Mouse (Mus musculus): Measurements from ENCODE around the gene Dlx3.

Gene Dlx3

GRCm38 (mm10) chr11:95087301-95088228, 32.4 kb upstream of the Dlx3 start:
- ATAC-seq (ENCODE audit: insufficient number of reproducible peaks, low FRiP score, low TSS enrichment): no peak

GRCm38 (mm10) chr11:95088286-95088685, 31.6 kb upstream of the Dlx3 start:
- ATAC-seq (ENCODE audit: insufficient number of reproducible peaks, low FRiP score, low TSS enrichment): no peak

- no peak for ATAC-seq (ENCODE audit: insufficient number of reproducible peaks, low FRiP score, low TSS enrichment)
Measured at GRCm38 (mm10) chr11:95088857-95089779, 30.8 kb upstream of the Dlx3 start.

GRCm38 (mm10) chr11:95093077-95093476, 26.8 kb upstream of the Dlx3 start:
- ATAC-seq (ENCODE audit: insufficient number of reproducible peaks, low FRiP score, low TSS enrichment): no peak

GRCm38 (mm10) chr11:95095596-95095995, 24.3 kb upstream of the Dlx3 start:
- ATAC-seq (ENCODE audit: insufficient number of reproducible peaks, low FRiP score, low TSS enrichment): no peak

GRCm38 (mm10) chr11:95096608-95097373, 23.1 kb upstream of the Dlx3 start:
- ATAC-seq (ENCODE audit: insufficient number of reproducible peaks, low FRiP score, low TSS enrichment): no peak

- ATAC-seq (ENCODE audit: insufficient number of reproducible peaks, low FRiP score, low TSS enrichment): no peak
Measured at GRCm38 (mm10) chr11:95097889-95098288, 22.0 kb upstream of the Dlx3 start.

DNA sequence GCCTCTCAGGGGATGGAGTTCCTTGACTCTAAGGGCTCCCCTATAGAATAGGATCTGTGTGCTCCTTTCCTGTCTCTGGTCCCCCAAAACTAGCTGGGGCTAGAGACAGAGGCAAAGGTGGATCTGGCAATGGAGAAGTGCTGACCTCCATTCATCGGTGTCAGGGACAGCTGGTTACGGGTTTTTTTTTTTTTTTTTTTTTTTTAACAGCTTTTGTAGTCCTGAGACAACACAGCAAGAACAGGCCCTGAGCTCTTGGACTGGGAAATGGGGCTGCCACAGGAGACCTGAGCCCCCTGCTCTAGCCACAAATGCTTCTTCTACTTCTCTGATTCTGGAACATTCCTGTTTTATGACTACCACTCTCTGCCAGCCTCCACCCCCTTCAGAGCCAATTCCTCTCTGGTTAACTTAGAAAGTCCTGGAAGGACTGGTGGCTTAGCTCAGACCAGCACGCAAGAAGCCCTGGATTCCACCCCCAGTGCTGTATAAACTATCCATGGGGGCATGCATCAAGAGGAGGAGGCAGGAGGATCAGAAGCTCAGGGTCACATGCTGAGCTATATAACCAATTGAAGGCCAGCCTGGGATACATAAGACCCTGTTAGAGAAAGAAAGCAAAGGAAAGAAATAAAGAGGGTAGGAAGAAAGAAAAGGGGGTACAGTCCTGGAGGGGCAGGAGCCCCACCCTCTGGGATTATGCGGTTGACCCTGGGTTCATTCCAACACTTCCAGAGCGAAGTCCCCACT, 21.4 kb upstream of the Dlx3 start:
- no peak for ATAC-seq (ENCODE audit: insufficient number of reproducible peaks, low FRiP score, low TSS enrichment)

DNA sequence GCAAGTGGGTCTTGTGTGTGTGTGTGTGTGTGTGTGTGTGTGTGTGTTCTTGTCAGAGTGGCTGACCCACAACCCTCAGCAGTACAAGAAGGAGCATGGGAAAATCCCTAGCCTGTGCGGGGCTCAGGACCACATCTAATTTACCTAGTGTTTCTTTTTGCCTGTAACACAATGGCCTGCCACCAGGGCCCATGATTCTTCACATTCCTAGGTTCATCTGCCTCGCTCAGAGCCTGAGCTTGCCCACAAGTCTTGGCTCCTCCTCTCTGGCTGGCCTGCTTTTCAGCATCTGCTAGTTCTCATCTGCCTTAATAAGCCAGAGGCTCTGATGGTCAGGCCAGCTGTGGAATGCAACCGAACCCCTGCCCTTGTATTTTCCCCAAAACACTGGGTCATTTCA, 19.5 kb upstream of the Dlx3 start:
- no peak for ATAC-seq (ENCODE audit: insufficient number of reproducible peaks, low FRiP score, low TSS enrichment)

- no peak for ATAC-seq (ENCODE audit: insufficient number of reproducible peaks, low FRiP score, low TSS enrichment)
Measured at GRCm38 (mm10) chr11:95101071-95101788, 18.7 kb upstream of the Dlx3 start.

- ATAC-seq (ENCODE audit: insufficient number of reproducible peaks, low FRiP score, low TSS enrichment): no peak
Measured at GRCm38 (mm10) chr11:95102161-95102904, 17.6 kb upstream of the Dlx3 start.

DNA sequence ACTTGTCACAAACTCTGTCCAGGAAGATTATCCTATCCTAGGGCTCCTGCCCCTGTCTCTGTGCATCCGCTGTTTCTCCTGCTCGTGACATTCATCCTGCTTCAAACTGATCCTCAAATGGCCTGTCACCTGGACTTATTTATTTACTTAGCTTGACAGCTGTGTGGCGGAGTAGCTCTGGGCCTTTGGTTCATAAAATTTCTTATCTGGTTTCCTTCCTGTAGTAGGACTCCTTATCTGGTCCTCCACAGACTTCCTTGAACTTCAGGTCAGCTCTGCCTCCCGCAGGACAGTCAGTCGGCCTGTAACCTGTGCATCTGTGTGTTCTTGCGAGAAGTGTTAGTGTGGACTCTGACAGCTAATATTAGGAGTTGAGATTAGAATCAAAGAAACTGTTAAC, 15.7 kb upstream of the Dlx3 start:
- ATAC-seq (ENCODE audit: insufficient number of reproducible peaks, low FRiP score, low TSS enrichment): no peak

GRCm38 (mm10) chr11:95105274-95105874, 14.5 kb upstream of the Dlx3 start:
- no peak for ATAC-seq (ENCODE audit: insufficient number of reproducible peaks, low FRiP score, low TSS enrichment)

DNA sequence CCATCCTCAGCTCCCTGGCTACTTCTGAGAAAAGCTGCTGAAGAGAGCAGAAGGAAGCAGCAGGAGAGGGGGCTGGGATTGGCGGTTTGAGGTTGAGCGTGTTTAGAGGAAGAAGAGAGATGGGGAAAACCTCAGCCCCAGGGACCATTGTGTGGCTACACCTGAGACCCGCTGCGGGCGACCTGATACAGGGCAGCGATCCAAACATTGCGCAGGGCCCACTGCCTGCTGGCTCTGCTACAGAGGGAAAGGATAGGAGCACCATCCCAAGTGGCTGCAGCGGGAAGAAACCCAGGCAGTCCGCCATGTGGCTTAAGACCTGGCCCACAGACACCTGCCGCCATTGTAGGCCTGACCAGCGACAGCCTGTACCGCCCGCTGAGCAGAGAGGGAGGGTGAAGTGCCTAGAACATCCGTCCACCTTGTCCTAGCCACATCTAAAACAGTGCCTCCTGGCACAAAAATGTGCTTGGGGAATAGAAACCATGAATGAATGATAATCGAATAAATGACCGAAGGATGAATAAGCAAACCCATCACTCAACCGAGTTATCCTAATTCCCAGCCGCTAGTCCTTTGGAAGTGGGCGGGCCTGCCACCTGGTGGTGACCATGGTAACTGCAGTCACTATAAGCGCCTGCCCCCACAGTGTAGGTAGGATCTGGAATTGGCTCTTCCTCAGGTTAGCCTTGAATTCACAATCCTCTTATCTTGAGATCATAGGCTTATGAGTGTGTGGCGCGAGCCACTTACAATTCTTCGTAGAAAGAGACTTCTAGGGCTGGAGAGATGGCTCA, 13.3 kb upstream of the Dlx3 start:
- peak; percentile 45; the same call in 1 of the 2 replicates for ATAC-seq (ENCODE audit: insufficient number of reproducible peaks, low FRiP score, low TSS enrichment)

DNA sequence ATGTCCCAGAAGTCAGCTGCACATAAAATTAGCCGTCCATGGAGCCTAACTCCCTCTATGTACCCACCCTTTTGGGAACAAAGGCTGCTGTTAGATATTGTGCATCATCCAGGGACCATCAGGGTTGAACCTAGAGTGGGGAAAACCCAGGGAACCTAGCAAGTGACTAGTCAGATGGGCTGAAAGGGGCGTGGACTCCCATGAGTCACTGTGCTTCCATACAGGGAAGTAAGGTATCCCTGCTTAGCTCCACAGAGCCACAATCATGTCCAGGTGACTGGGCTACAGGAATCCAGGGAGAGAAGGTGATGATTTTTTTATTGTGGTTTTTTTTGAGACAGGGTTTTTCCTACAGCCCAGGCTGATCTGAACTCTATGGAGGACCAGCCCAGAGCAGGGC, 10.9 kb upstream of the Dlx3 start:
- ATAC-seq (ENCODE audit: insufficient number of reproducible peaks, low FRiP score, low TSS enrichment): no peak

- no peak for ATAC-seq (ENCODE audit: insufficient number of reproducible peaks, low FRiP score, low TSS enrichment)
Measured at GRCm38 (mm10) chr11:95110081-95110480, 9.8 kb upstream of the Dlx3 start.

- ATAC-seq (ENCODE audit: insufficient number of reproducible peaks, low FRiP score, low TSS enrichment): peak; percentile 70; the same call in 1 of the 2 replicates
Measured at GRCm38 (mm10) chr11:95117030-95117429, 2.9 kb upstream of the Dlx3 start.
